Comparison of ENCODE assay signal across 22 mouse cellular contexts in genomic region chr7:50686337-50686736, GRCm38 (mm10).
DNase-seq lines count a peak whose midpoint lies in the region; ATAC-seq lines count a peak whose summit lies in the region.
"Had no signal": no experiment of that assay in that cellular context is flagged by ENCODE, and none has a peak within 500 bp of the region (broad histone marks: within the 10 kb centered on the region; RNA-seq: fewer than 3 reads in every experiment).

No protein-coding gene starts in this region.

- 85% methylated on average over 5 of the region's 5 CpGs for WGBS in midbrain, embryonic 12.5 days
- WGBS in midbrain, embryonic 11.5 days = 87% methylated on average over 5 of the region's 5 CpGs
- 78% methylated on average over 5 of the region's 5 CpGs for WGBS in midbrain, embryonic 15.5 days
- 69% methylated on average over 5 of the region's 5 CpGs for WGBS in midbrain, embryonic 16.5 days

- no peaks in the 10 kb centered on the region for H3K27me3 ChIP-seq in midbrain, embryonic 12.5 days
- H3K27me3 ChIP-seq in midbrain, embryonic 11.5 days (ENCODE audit: control insufficient read depth, insufficient read depth, low read length) = no peaks in the 10 kb centered on the region
- H3K27me3 ChIP-seq in midbrain, embryonic 15.5 days (replicated peaks) = no peaks in the 10 kb centered on the region
- no peaks in the 10 kb centered on the region for H3K27me3 ChIP-seq in midbrain, embryonic 16.5 days (ENCODE audit: control insufficient read depth, insufficient read depth, low read depth, low read length)
- H3K27me3 ChIP-seq: CH12.LX; embryonic facial prominence, embryonic 12.5 days; forebrain, embryonic 12.5 days had no signal

- no peak overlapping the region for H3K4me3 ChIP-seq in midbrain, embryonic 12.5 days
- H3K4me3 ChIP-seq in midbrain, embryonic 11.5 days (ENCODE audit: low read depth, low read length) = no peak overlapping the region
- no peak overlapping the region for H3K4me3 ChIP-seq in midbrain, embryonic 15.5 days
- H3K4me3 ChIP-seq in midbrain, embryonic 16.5 days (ENCODE audit: low read depth, low read length) = no peak overlapping the region
- H3K4me3 ChIP-seq: embryonic facial prominence, embryonic 10.5 days; embryonic facial prominence, embryonic 12.5 days; forebrain, embryonic 10.5 days; forebrain, embryonic 12.5 days had no signal

- no peaks in the 10 kb centered on the region for H3K4me1 ChIP-seq in midbrain, embryonic 12.5 days
- no peaks in the 10 kb centered on the region for H3K4me1 ChIP-seq in midbrain, embryonic 11.5 days (ENCODE audit: control insufficient read depth, insufficient read depth, low read length)
- H3K4me1 ChIP-seq in midbrain, embryonic 15.5 days = no peaks in the 10 kb centered on the region
- H3K4me1 ChIP-seq in midbrain, embryonic 16.5 days (ENCODE audit: control insufficient read depth, insufficient read depth, low read length) = no peaks in the 10 kb centered on the region
- H3K4me1 ChIP-seq: embryonic facial prominence, embryonic 10.5 days; embryonic facial prominence, embryonic 12.5 days; forebrain, embryonic 10.5 days; forebrain, embryonic 12.5 days had no signal

- no peak overlapping the region for H3K9ac ChIP-seq in midbrain, embryonic 12.5 days (replicated peaks)
- H3K9ac ChIP-seq in midbrain, embryonic 11.5 days (ENCODE audit: low read length) = no peak overlapping the region
- H3K9ac ChIP-seq in midbrain, embryonic 15.5 days = no peak overlapping the region
- no peak overlapping the region for H3K9ac ChIP-seq in midbrain, embryonic 16.5 days (ENCODE audit: low read depth, low read length)
- H3K9ac ChIP-seq: embryonic facial prominence, embryonic 12.5 days; forebrain, embryonic 12.5 days had no signal

- peak; percentile 52; the same call in 1 of the 2 replicates for ATAC-seq in midbrain, embryonic 12.5 days (ENCODE audit: low FRiP score, low read depth)
- no peak for ATAC-seq in midbrain, embryonic 11.5 days (ENCODE audit: low FRiP score)
- 0 out of 2 replicates have a peak, but pooled peaks have one; percentile 50 for ATAC-seq in midbrain, embryonic 15.5 days (replicated peaks)
- ATAC-seq in midbrain, embryonic 16.5 days = no peak
- ATAC-seq in megakaryocyte progenitor cell, adult 5-6 weeks (replicated peaks; ENCODE audit: poor library complexity) = no peak
- ATAC-seq: CD4-positive, CD25-positive, alpha-beta regulatory T cell, adult 4 months; forebrain, embryonic 14.5 days; forebrain, embryonic 16.5 days had no signal

- H3K9me3 ChIP-seq in midbrain, embryonic 12.5 days = no peaks in the 10 kb centered on the region
- H3K9me3 ChIP-seq in midbrain, embryonic 11.5 days (ENCODE audit: control insufficient read depth, low read length) = no peaks in the 10 kb centered on the region
- H3K9me3 ChIP-seq in midbrain, embryonic 15.5 days = no peaks in the 10 kb centered on the region
- no peaks in the 10 kb centered on the region for H3K9me3 ChIP-seq in midbrain, embryonic 16.5 days (replicated peaks; ENCODE audit: control insufficient read depth, low read length, poor library complexity, severe bottlenecking)
- H3K9me3 ChIP-seq: embryonic facial prominence, embryonic 10.5 days; embryonic facial prominence, embryonic 12.5 days; forebrain, embryonic 10.5 days; forebrain, embryonic 12.5 days had no signal

- H3K4me2 ChIP-seq in midbrain, embryonic 12.5 days (replicated peaks) = no peak overlapping the region
- H3K4me2 ChIP-seq in midbrain, embryonic 11.5 days = no peak overlapping the region
- no peak overlapping the region for H3K4me2 ChIP-seq in midbrain, embryonic 15.5 days
- H3K4me2 ChIP-seq in midbrain, embryonic 16.5 days (ENCODE audit: low read length) = no peak overlapping the region
- H3K4me2 ChIP-seq: embryonic facial prominence, embryonic 12.5 days; forebrain, embryonic 12.5 days had no signal

- no peak overlapping the region for H3K27ac ChIP-seq in midbrain, embryonic 12.5 days (replicated peaks)
- no peak overlapping the region for H3K27ac ChIP-seq in midbrain, embryonic 11.5 days (ENCODE audit: low read depth, low read length)
- no peak overlapping the region for H3K27ac ChIP-seq in midbrain, embryonic 15.5 days
- H3K27ac ChIP-seq in midbrain, embryonic 16.5 days (ENCODE audit: low read length) = no peak overlapping the region
- H3K27ac ChIP-seq: embryonic facial prominence, embryonic 10.5 days; embryonic facial prominence, embryonic 12.5 days; forebrain, embryonic 10.5 days; forebrain, embryonic 12.5 days had no signal

- H3K36me3 ChIP-seq in midbrain, embryonic 12.5 days = no peaks in the 10 kb centered on the region
- no peaks in the 10 kb centered on the region for H3K36me3 ChIP-seq in midbrain, embryonic 11.5 days (ENCODE audit: control insufficient read depth, insufficient read depth, low read length)
- no peaks in the 10 kb centered on the region for H3K36me3 ChIP-seq in midbrain, embryonic 15.5 days (replicated peaks)
- no peaks in the 10 kb centered on the region for H3K36me3 ChIP-seq in midbrain, embryonic 16.5 days (ENCODE audit: control insufficient read depth, insufficient read depth, low read length)
- H3K36me3 ChIP-seq: embryonic facial prominence, embryonic 10.5 days; embryonic facial prominence, embryonic 12.5 days; forebrain, embryonic 10.5 days; forebrain, embryonic 12.5 days had no signal

- no peak for DNase-seq in midbrain, embryonic 11.5 days (ENCODE audit: low spot score, missing footprints)
- DNase-seq: adrenal gland, adult 2 months; adrenal gland, postnatal 10 days; adrenal gland, postnatal 25 days; B cell, adult 2 months; cerebellum, adult 11-12 months; cerebellum, adult 2 months; cerebellum, adult 9-10 months; cerebellum, postnatal 10 days; cerebellum, postnatal 25 days had no signal

Comparison
In these comparisons a context has a peak if more than half of its experiments do, and no peak if none do; other contexts are left out.
1. ATAC-seq: peak in midbrain, embryonic 12.5 days (single experiment) and midbrain, embryonic 15.5 days (single experiment); none in midbrain, embryonic 11.5 days (single experiment), midbrain, embryonic 16.5 days (single experiment) and megakaryocyte progenitor cell, adult 5-6 weeks (single experiment).